Mouse (Mus musculus): ENCODE measurements around the gene St8sia1. TPM values are rescaled to one million over a fixed set of nuclear protein-coding genes. Genes with fewer than 3 reads are reported as not detected.

The St8sia1 gene
- polyA plus RNA-seq, 1 experiment from 2014 or later, result 0.98 TPM

GRCm38 (mm10) chr6:142779045-142779811 lies 185.0 kb downstream of the St8sia1 start:
- no peak overlapping the region for H3K9ac ChIP-seq
- peaks cover 12% of the 10 kb centered on the region for H3K36me3 ChIP-seq
- no peak overlapping the region for H3K4me3 ChIP-seq (replicated peaks)
- no peaks in the 10 kb centered on the region for H3K27me3 ChIP-seq
- H3K9me3 ChIP-seq (replicated peaks), result no peaks in the 10 kb centered on the region
- H3K4me2 ChIP-seq (replicated peaks), result no peak overlapping the region
- 52% methylated on average over 11 of the region's 11 CpGs for WGBS
- H3K27ac ChIP-seq (replicated peaks), result no peak overlapping the region
- no peaks in the 10 kb centered on the region for H3K4me1 ChIP-seq
- 0 out of 2 replicates have a peak, but pooled peaks have one; percentile 6 for ATAC-seq (ENCODE audit: insufficient number of reproducible peaks, low FRiP score, low TSS enrichment, low read depth)

DNA sequence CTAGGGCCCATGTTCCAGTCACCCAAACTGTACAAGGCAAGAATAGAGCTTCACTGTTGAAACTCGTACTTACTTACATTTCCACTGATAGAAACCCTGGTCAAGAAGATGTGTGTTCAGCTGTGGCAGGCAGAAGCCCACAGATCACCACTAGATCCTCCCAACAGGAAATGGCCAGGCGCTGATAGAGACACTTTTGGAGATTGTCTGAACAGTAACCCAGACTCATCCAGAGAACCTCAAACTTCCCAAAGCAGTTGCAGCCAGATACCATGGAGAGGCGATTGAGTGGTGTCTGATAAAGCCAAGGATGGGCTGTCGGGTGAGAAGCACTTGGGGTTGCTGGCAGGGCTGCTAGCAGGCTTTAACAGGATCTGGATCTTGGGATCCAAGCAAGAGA lies 187.3 kb downstream of the St8sia1 start:
- Histone ChIP-seq H3K4me2 (replicated peaks) (no peak overlapping the region), H3K4me1 (no peaks in the 10 kb centered on the region), H3K36me3 (peaks cover 35% of the 10 kb centered on the region), H3K27me3 (no peaks in the 10 kb centered on the region), H3K4me3 (replicated peaks) (no peak overlapping the region), H3K9ac (no peak overlapping the region), H3K9me3 (replicated peaks) (no peaks in the 10 kb centered on the region), H3K27ac (replicated peaks) (no peak overlapping the region)
- no peak for ATAC-seq (ENCODE audit: insufficient number of reproducible peaks, low FRiP score, low TSS enrichment, low read depth)
- 73% methylated on average over 4 of the region's 4 CpGs for WGBS

DNA sequence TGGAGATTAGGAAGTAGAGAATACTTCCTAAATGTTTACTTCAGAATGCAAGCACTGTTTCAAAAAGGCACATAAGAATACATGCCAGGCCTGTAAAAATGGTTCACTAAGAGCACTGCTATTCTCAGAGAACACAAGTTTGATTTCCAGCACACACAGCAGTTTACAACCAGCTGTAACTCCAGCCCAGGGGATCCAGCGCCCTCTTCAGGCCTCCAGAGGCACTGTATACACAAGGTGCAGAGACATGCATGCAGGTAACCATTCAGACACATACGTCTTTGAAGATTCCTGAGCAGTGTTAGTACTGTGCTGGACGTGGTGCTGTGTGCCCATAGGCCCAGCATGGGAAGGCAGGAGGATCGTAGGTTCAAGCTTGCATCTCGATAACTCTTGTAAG lies 190.7 kb downstream of the St8sia1 start:
- no peak for ATAC-seq (ENCODE audit: insufficient number of reproducible peaks, low FRiP score, low TSS enrichment, low read depth)
- H3K36me3 ChIP-seq, result peaks cover 59% of the 10 kb centered on the region
- H3K4me2 ChIP-seq (replicated peaks), result no peak overlapping the region
- H3K4me3 ChIP-seq (replicated peaks), result no peak overlapping the region
- 84% methylated on average over 5 of the region's 5 CpGs for WGBS
- H3K27me3 ChIP-seq, result no peaks in the 10 kb centered on the region
- no peak overlapping the region for H3K27ac ChIP-seq (replicated peaks)
- no peak overlapping the region for H3K9ac ChIP-seq
- no peaks in the 10 kb centered on the region for H3K9me3 ChIP-seq (replicated peaks)
- H3K4me1 ChIP-seq, result no peaks in the 10 kb centered on the region

DNA sequence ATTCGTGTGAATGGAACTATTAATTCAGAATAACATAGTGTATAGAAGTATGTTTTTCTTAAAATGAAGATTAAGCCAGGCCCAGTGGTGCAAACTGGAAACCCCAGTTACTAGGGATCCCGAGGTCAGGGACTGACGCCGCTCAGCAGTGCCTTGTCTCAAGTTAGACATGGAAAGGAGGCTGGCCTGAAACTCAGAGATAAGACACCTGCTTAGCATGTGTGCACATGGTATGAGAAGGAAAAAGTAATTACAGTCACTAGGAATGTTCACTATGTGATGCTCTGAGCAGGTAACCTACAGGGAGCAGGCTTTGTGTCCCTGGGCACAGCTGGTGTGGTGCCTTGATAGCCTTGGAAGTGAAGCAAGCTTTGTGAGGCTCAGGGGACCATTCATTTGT lies 192.6 kb downstream of the St8sia1 start:
- Histone ChIP-seq H3K36me3 (peaks cover 79% of the 10 kb centered on the region), H3K9me3 (replicated peaks) (no peaks in the 10 kb centered on the region), H3K9ac (no peak overlapping the region), H3K4me1 (no peaks in the 10 kb centered on the region), H3K4me2 (replicated peaks) (no peak overlapping the region), H3K27me3 (no peaks in the 10 kb centered on the region), H3K4me3 (replicated peaks) (no peak overlapping the region), H3K27ac (replicated peaks) (no peak overlapping the region)
- ATAC-seq (ENCODE audit: insufficient number of reproducible peaks, low FRiP score, low TSS enrichment, low read depth), result no peak
- WGBS, result 88% methylated on average over 4 of the region's 4 CpGs

Other genes with a start within 250 kb of the St8sia1 start
- gene Cmas, start 207.8 kb downstream of the St8sia1 start, polyA plus RNA-seq (2015; fragmentation: Nextera tagmentation; extraction: Ambion mirVana), result 81.9 and 83.5 TPM in 2 replicates
- not detected in 2 replicates for gene Sult6b2, start 159.9 kb downstream of the St8sia1 start, polyA plus RNA-seq (2015; fragmentation: Nextera tagmentation; extraction: Ambion mirVana)
- 26.2 and 29.9 TPM in 2 replicates for gene C2cd5, start 135.7 kb upstream of the St8sia1 start, polyA plus RNA-seq (2015; fragmentation: Nextera tagmentation; extraction: Ambion mirVana)
- 17.7 and 19.3 TPM in 2 replicates for gene Etnk1, start 202.8 kb upstream of the St8sia1 start, polyA plus RNA-seq (2015; fragmentation: Nextera tagmentation; extraction: Ambion mirVana)

Data from embryonic facial prominence, embryonic 15.5 days (tissue).